Mouse (Mus musculus): ENCODE data around the gene Aimp1. TPM values are rescaled to one million over a fixed set of nuclear protein-coding genes. Genes with fewer than 3 reads are reported as not detected.

Gene Aimp1
- polyA plus RNA-seq, 1 experiment from 2014 or later, result 71.4 TPM

- Histone ChIP-seq H3K4me3 (replicated peaks; ENCODE audit: low read length) (no peak overlapping the region), H3K4me1 (replicated peaks; ENCODE audit: control insufficient read depth, insufficient read depth, low read length) (no peaks in the 10 kb centered on the region), H3K27me3 (ENCODE audit: control insufficient read depth, insufficient read depth, low read length) (no peaks in the 10 kb centered on the region), H3K9me3 (ENCODE audit: control insufficient read depth, low read length) (no peaks in the 10 kb centered on the region), H3K36me3 (replicated peaks; ENCODE audit: control insufficient read depth, insufficient read depth) (peaks cover 27% of the 10 kb centered on the region), H3K4me2 (replicated peaks) (no peak overlapping the region), H3K9ac (no peak overlapping the region), H3K27ac (no peak overlapping the region)
- no peak for DNase-seq (ENCODE audit: low spot score)
- no peak for ATAC-seq (ENCODE audit: low FRiP score)
- WGBS, result 45% methylated on average over 2 of the region's 2 CpGs
Measured at GRCm38 (mm10) chr3:132655955-132656354, 28.2 kb downstream of the Aimp1 start.

GRCm38 (mm10) chr3:132653959-132654358, 30.2 kb downstream of the Aimp1 start:
- no peaks in the 10 kb centered on the region for H3K9me3 ChIP-seq (ENCODE audit: control insufficient read depth, low read length)
- no peak overlapping the region for H3K27ac ChIP-seq
- H3K4me2 ChIP-seq (replicated peaks), result no peak overlapping the region
- H3K9ac ChIP-seq, result no peak overlapping the region
- ATAC-seq (ENCODE audit: low FRiP score) (no peak), DNase-seq (ENCODE audit: low spot score) (no peak)
- WGBS, result 89% methylated on average over 7 of the region's 7 CpGs
- no peak overlapping the region for H3K4me3 ChIP-seq (replicated peaks; ENCODE audit: low read length)
- H3K27me3 ChIP-seq (ENCODE audit: control insufficient read depth, insufficient read depth, low read length), result no peaks in the 10 kb centered on the region
- peaks cover 7% of the 10 kb centered on the region for H3K36me3 ChIP-seq (replicated peaks; ENCODE audit: control insufficient read depth, insufficient read depth)
- no peaks in the 10 kb centered on the region for H3K4me1 ChIP-seq (replicated peaks; ENCODE audit: control insufficient read depth, insufficient read depth, low read length)

GRCm38 (mm10) chr3:132651776-132652175, 32.4 kb downstream of the Aimp1 start:
- Histone ChIP-seq H3K4me3 (replicated peaks; ENCODE audit: low read length) (no peak overlapping the region), H3K4me1 (replicated peaks; ENCODE audit: control insufficient read depth, insufficient read depth, low read length) (no peaks in the 10 kb centered on the region)
- WGBS, result 92% methylated on average over 3 of the region's 3 CpGs

GRCm38 (mm10) chr3:132650191-132650590, 34.0 kb downstream of the Aimp1 start:
- ATAC-seq (ENCODE audit: low FRiP score) (no peak), DNase-seq (ENCODE audit: low spot score) (no peak)
- H3K27me3 ChIP-seq (ENCODE audit: control insufficient read depth, insufficient read depth, low read length), result no peaks in the 10 kb centered on the region
- H3K4me1 ChIP-seq (replicated peaks; ENCODE audit: control insufficient read depth, insufficient read depth, low read length), result no peaks in the 10 kb centered on the region
- no peak overlapping the region for H3K27ac ChIP-seq
- no peak overlapping the region for H3K9ac ChIP-seq
- H3K4me2 ChIP-seq (replicated peaks), result no peak overlapping the region
- no peaks in the 10 kb centered on the region for H3K9me3 ChIP-seq (ENCODE audit: control insufficient read depth, low read length)
- H3K36me3 ChIP-seq (replicated peaks; ENCODE audit: control insufficient read depth, insufficient read depth), result no peaks in the 10 kb centered on the region
- WGBS, result 86% methylated on average over 5 of the region's 5 CpGs
- no peak overlapping the region for H3K4me3 ChIP-seq (replicated peaks; ENCODE audit: low read length)

More at GRCm38 (mm10) chr3:132651776-132652175, 32.4 kb downstream of the Aimp1 start:
- H3K36me3 ChIP-seq (replicated peaks; ENCODE audit: control insufficient read depth, insufficient read depth), result no peaks in the 10 kb centered on the region
- no peak overlapping the region for H3K27ac ChIP-seq
- H3K9me3 ChIP-seq (ENCODE audit: control insufficient read depth, low read length), result no peaks in the 10 kb centered on the region
- DNase-seq (ENCODE audit: low spot score) (no peak), ATAC-seq (ENCODE audit: low FRiP score) (no peak)
- no peak overlapping the region for H3K9ac ChIP-seq
- H3K27me3 ChIP-seq (ENCODE audit: control insufficient read depth, insufficient read depth, low read length), result no peaks in the 10 kb centered on the region
- no peak overlapping the region for H3K4me2 ChIP-seq (replicated peaks)

GRCm38 (mm10) chr3:132649368-132649767, 34.8 kb downstream of the Aimp1 start:
- WGBS, result 88% methylated on average over 7 of the region's 7 CpGs
- Histone ChIP-seq H3K4me2 (replicated peaks) (no peak overlapping the region), H3K27me3 (ENCODE audit: control insufficient read depth, insufficient read depth, low read length) (no peaks in the 10 kb centered on the region), H3K36me3 (replicated peaks; ENCODE audit: control insufficient read depth, insufficient read depth) (no peaks in the 10 kb centered on the region), H3K4me1 (replicated peaks; ENCODE audit: control insufficient read depth, insufficient read depth, low read length) (no peaks in the 10 kb centered on the region), H3K4me3 (replicated peaks; ENCODE audit: low read length) (no peak overlapping the region), H3K27ac (no peak overlapping the region), H3K9ac (no peak overlapping the region), H3K9me3 (ENCODE audit: control insufficient read depth, low read length) (no peaks in the 10 kb centered on the region)
- DNase-seq (ENCODE audit: low spot score), result no peak
- ATAC-seq (ENCODE audit: low FRiP score), result no peak

GRCm38 (mm10) chr3:132646814-132647213, 37.4 kb downstream of the Aimp1 start:
- ATAC-seq (ENCODE audit: low FRiP score) (no peak), DNase-seq (ENCODE audit: low spot score) (no peak)
- Histone ChIP-seq H3K4me1 (replicated peaks; ENCODE audit: control insufficient read depth, insufficient read depth, low read length) (no peaks in the 10 kb centered on the region), H3K9me3 (ENCODE audit: control insufficient read depth, low read length) (no peaks in the 10 kb centered on the region), H3K36me3 (replicated peaks; ENCODE audit: control insufficient read depth, insufficient read depth) (no peaks in the 10 kb centered on the region), H3K27ac (no peak overlapping the region), H3K4me3 (replicated peaks; ENCODE audit: low read length) (no peak overlapping the region), H3K4me2 (replicated peaks) (no peak overlapping the region), H3K27me3 (ENCODE audit: control insufficient read depth, insufficient read depth, low read length) (no peaks in the 10 kb centered on the region), H3K9ac (no peak overlapping the region)
- WGBS, result 62% methylated on average over 1 of the region's 1 CpGs

GRCm38 (mm10) chr3:132644071-132644470, 40.1 kb downstream of the Aimp1 start:
- DNase-seq (ENCODE audit: low spot score), result no peak
- Histone ChIP-seq H3K4me2 (replicated peaks) (no peak overlapping the region), H3K9me3 (ENCODE audit: control insufficient read depth, low read length) (no peaks in the 10 kb centered on the region), H3K9ac (no peak overlapping the region), H3K27me3 (ENCODE audit: control insufficient read depth, insufficient read depth, low read length) (no peaks in the 10 kb centered on the region), H3K4me1 (replicated peaks; ENCODE audit: control insufficient read depth, insufficient read depth, low read length) (no peaks in the 10 kb centered on the region), H3K4me3 (replicated peaks; ENCODE audit: low read length) (no peak overlapping the region), H3K36me3 (replicated peaks; ENCODE audit: control insufficient read depth, insufficient read depth) (no peaks in the 10 kb centered on the region), H3K27ac (no peak overlapping the region)
- 80% methylated on average over 4 of the region's 4 CpGs for WGBS
- ATAC-seq (ENCODE audit: low FRiP score), result no peak

- ATAC-seq (ENCODE audit: low FRiP score), result no peak
Measured at GRCm38 (mm10) chr3:132637080-132637479, 47.1 kb downstream of the Aimp1 start.

GRCm38 (mm10) chr3:132633261-132633660, 50.9 kb downstream of the Aimp1 start:
- Histone ChIP-seq H3K9me3 (ENCODE audit: control insufficient read depth, low read length) (no peaks in the 10 kb centered on the region), H3K27ac (no peak overlapping the region), H3K36me3 (replicated peaks; ENCODE audit: control insufficient read depth, insufficient read depth) (no peaks in the 10 kb centered on the region), H3K9ac (no peak overlapping the region), H3K4me2 (replicated peaks) (no peak overlapping the region), H3K27me3 (ENCODE audit: control insufficient read depth, insufficient read depth, low read length) (no peaks in the 10 kb centered on the region), H3K4me1 (replicated peaks; ENCODE audit: control insufficient read depth, insufficient read depth, low read length) (no peaks in the 10 kb centered on the region), H3K4me3 (replicated peaks; ENCODE audit: low read length) (no peak overlapping the region)
- 70% methylated on average over 2 of the region's 2 CpGs for WGBS
- ATAC-seq (ENCODE audit: low FRiP score) (no peak), DNase-seq (ENCODE audit: low spot score) (no peak)

More at GRCm38 (mm10) chr3:132637080-132637479, 47.1 kb downstream of the Aimp1 start:
- Histone ChIP-seq H3K27me3 (ENCODE audit: control insufficient read depth, insufficient read depth, low read length) (no peaks in the 10 kb centered on the region), H3K36me3 (replicated peaks; ENCODE audit: control insufficient read depth, insufficient read depth) (no peaks in the 10 kb centered on the region), H3K4me2 (replicated peaks) (no peak overlapping the region), H3K9ac (no peak overlapping the region), H3K9me3 (ENCODE audit: control insufficient read depth, low read length) (no peaks in the 10 kb centered on the region), H3K27ac (no peak overlapping the region), H3K4me3 (replicated peaks; ENCODE audit: low read length) (no peak overlapping the region), H3K4me1 (replicated peaks; ENCODE audit: control insufficient read depth, insufficient read depth, low read length) (no peaks in the 10 kb centered on the region)
- 97% methylated on average over 3 of the region's 3 CpGs for whole genome bisulfite sequencing
- no peak for DNase-seq (ENCODE audit: low spot score)

- no peaks in the 10 kb centered on the region for H3K4me1 ChIP-seq (replicated peaks; ENCODE audit: control insufficient read depth, insufficient read depth, low read length)
- H3K27ac ChIP-seq, result no peak within 1 kb of the TSS
- 94% methylated on average over 11 of the region's 11 CpGs for WGBS
- no peaks in the 10 kb centered on the region for H3K36me3 ChIP-seq (replicated peaks; ENCODE audit: control insufficient read depth, insufficient read depth)
- H3K4me3 ChIP-seq (replicated peaks; ENCODE audit: low read length), result no peak within 1 kb of the TSS
- no peak for DNase-seq (ENCODE audit: low spot score)
- no peak within 1 kb of the TSS for H3K9ac ChIP-seq
- no peaks in the 10 kb centered on the region for H3K9me3 ChIP-seq (ENCODE audit: control insufficient read depth, low read length)
- H3K27me3 ChIP-seq (ENCODE audit: control insufficient read depth, insufficient read depth, low read length), result no peaks in the 10 kb centered on the region
- ATAC-seq (ENCODE audit: low FRiP score), result no peak
- H3K4me2 ChIP-seq (replicated peaks), result no peak within 1 kb of the TSS
Measured at GRCm38 (mm10) chr3:132629601-132630239, 54.5 kb downstream of the Aimp1 start, which contains the start of gene Gimd1. Gene Gimd1, plus strand, starts transcription at chr3:132629820.
